Mouse (Mus musculus): ENCODE results near the gene Snrnp25.
"Not testable (repeated sequence)": the region's sequence is repeated elsewhere in the genome, so short reads cannot be mapped to it uniquely, and the experiment has no call there.

Snrnp25 gene

DNA sequence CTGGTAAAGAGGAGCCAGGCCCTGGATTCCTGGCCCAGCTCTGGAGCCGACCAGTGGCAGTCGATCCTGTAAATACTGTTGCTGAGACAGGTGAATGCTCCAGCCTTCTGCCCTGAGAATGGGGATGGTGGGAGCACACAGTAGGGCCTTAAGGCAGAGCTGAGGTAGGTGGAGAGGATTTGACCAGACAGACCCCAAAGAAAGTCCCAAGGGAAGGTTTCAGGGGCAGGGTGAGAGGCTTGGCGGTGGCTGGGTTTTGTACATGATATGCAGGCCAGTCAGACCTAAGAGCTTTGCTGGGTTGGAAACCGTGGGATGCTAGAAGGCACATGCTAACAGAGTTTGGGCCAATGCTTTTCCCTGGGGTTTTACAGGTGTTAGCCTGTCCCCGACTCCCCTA, 10.6 kb upstream of the Snrnp25 start:
- no peak for DNase-seq (ENCODE audit: low spot score in 2 of 2)

DNA sequence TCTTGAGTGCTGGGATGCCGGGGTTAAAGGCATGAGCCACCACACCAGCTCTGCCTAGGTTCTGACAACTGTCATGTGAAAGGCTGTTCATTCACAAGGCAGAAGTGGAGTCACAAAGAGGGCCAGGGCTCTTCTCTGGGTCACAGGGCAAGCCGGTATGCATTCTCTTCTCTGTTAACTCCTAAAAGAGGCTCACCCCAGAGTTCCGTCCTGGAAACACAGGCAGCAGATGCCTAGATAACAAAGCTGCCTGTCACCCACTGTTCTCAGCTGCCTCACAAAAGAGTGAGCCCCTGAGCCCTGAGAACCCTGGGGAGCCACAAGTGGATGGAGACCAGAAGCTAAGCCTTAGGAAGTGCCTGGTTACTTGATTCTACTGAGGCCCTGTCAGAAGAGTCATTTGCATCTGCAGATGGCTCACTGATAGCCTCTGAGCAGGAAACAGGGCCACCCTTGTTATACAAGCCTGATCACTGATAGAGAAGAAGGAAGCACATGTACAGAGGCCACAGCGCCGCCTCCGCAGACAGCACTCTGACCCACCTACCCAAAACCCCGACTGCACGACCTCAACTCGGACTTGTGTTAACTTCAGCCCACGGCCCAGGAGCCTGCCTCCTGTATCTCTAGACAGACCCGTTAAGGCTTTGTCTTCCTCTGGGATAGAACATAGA, 9.2 kb upstream of the Snrnp25 start:
- DNase-seq (ENCODE audit: low spot score in 2 of 2), result peak in 1 of 2 experiments; percentile 38

- DNase-seq (ENCODE audit: low spot score in 2 of 2), result no peak
Observed at GRCm38 (mm10) chr11:32196727-32197126, 8.5 kb upstream of the Snrnp25 start.

DNA sequence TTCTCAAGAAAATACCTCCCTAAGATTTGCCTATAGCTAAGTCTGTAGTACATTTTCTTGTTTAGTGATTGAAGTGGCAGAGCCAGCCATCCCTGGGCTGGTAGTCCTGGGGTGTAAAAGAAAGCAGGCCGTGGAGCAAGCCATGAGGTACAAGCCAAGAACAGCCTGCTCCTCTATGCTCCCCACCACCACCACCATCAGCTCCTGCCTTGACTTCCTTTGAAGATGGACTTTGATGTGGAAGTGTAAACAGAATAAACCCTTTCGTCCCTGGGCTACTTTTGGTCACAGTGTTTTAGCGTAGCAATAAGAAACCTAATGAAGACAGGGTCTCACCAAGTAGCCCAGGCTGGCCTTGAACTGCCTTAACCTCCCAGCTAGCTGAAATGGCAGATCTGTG, 7.4 kb upstream of the Snrnp25 start:
- no peak for DNase-seq (ENCODE audit: low spot score in 2 of 2)

DNA sequence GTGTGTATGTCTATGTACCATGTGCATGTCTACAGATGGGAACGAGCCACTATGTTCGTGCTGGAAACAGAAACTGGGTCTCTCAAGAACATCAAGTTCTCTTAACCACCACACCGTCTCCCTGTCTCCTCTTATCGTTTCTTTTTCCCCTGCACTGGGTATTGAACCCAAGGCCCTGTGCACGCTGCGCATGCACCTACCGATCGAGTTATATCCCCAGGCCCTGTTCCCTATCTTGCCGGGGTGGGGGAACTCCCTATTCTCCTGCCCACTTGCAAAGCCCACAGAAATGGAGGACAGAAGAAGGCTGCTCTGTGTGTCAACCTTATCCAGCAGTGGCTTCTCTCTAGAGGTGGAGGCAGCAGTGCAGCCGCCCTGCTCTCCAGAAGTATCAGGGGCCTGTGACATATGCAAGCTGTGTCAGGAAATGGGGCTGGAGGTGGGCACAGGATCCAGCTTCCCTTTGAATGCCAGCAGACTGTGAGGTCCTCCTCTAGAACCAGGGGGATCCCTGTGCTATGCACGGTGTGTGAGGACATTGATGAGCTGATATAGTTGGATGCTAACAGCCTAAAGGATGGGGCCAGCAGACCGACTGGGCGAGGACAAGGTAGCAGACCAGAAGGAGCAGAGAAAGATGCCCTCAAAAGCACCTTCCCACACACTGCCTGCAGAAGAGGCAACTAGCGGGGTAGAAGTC, 6.8 kb upstream of the Snrnp25 start:
- DNase-seq (ENCODE audit: low spot score in 2 of 2), result no peak

- peak; percentile 48 to 63 for DNase-seq (ENCODE audit: low spot score in 2 of 2)
Observed at GRCm38 (mm10) chr11:32199230-32199629, 6.0 kb upstream of the Snrnp25 start.

GRCm38 (mm10) chr11:32200075-32200601, 5.1 kb upstream of the Snrnp25 start, which contains the start of gene Il9r:
Il9r (minus strand) TSS chr11:32200279.
- peak; percentile 66 to 73 for DNase-seq (ENCODE audit: low spot score in 2 of 2)

DNA sequence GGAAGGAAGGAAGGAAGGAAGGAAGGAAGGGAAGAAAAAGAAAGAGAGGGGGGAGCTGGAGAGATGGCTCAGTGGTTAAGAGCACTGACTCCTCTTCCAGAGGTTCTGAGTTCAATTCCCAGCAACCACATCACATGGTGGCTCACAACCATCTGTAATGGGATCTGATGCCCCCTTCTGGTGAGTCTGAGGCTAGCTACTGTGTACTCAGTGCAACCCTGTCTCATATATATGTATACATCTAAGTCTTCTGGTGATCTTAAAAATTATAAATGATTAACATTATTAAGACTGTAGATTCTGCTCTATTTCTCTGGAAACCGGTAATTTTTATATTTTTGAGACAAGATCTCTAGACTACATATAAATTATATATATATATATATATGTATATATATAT, 4.2 kb upstream of the Snrnp25 start:
- not testable (repeated sequence) for DNase-seq (ENCODE audit: low spot score in 2 of 2)

- no peak for DNase-seq (ENCODE audit: low spot score in 2 of 2)
Observed at GRCm38 (mm10) chr11:32201922-32202685, 3.1 kb upstream of the Snrnp25 start.

DNA sequence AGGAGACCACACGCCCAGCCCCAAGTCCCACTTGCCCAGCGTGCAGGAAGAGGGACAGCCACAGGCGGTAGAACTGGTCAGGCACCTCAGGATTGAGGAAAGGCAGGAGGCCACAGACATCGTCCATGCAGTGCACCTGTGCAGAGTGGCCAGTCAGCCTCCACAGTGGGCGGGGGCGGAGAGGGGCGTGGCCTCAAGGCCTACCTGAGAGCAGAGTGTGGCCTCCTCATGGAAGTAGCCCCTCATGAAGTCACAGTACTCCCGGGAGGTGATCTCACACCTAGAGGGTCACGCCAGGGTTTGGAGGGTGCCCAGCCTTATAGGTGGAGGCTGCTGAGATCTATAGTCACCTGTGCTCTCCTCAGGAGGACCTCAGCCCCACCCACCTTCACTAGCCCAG, 5.4 kb downstream of the Snrnp25 start:
- DNase-seq (ENCODE audit: low spot score in 2 of 2), result no peak

DNA sequence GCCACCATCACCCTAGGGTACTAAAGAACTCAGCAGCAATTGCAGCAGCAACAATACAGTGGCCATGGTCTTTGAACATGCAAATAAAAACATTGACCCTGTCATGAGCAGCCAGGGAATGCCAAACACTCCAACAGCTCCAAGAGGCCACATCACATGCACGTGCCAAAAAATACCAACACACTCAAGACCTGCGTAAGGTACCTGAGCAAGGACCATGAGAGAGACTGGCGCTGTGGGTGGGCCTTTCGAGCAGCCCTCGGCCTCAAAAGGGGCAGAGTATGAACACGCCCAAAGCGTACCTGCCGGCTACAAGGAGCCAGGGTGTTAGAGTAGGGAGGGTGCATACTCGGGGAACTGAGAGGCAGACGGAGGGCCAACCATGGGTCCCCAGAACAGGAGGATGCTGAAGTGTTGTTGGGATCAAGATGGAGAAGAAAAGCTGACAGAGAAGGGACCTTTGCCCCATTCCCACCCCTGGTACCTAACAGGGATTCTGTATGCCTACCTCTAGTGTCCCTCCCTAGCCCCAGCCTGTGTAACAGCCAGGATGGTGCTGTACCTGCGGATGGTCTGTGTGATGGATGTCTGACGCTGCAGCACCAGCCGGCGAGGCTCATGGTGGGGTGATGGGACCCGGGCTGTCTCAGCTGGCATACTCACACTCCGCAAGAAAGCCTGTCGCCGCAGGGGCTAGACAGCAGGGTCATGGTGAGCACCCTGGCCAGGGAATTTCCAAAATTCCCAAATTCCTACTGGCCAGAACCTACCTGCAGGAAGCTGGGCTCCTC, 10.4 kb downstream of the Snrnp25 start:
- DNase-seq (ENCODE audit: low spot score in 2 of 2), result no peak

DNA sequence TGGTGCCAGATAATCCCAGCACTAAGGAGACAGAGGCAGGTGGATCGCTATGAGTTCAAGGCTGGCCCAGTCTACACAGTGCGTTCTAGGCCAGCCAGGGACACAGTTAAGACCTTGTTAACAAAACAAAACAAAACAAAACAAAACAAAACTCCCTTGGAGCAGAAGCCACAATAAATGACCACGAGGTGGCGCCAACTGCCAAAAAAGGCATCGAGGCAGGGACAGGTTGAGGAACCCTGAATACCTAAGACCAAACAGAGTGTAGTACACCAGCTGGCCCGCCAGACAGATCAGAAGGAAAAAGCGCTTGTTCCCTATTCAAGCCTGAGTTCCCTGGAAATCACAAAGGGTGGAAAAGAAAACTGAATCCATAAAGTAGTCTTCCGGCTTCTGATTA, 11.6 kb downstream of the Snrnp25 start:
- peak; percentile 41 to 78 for DNase-seq (ENCODE audit: low spot score in 2 of 2)

DNA sequence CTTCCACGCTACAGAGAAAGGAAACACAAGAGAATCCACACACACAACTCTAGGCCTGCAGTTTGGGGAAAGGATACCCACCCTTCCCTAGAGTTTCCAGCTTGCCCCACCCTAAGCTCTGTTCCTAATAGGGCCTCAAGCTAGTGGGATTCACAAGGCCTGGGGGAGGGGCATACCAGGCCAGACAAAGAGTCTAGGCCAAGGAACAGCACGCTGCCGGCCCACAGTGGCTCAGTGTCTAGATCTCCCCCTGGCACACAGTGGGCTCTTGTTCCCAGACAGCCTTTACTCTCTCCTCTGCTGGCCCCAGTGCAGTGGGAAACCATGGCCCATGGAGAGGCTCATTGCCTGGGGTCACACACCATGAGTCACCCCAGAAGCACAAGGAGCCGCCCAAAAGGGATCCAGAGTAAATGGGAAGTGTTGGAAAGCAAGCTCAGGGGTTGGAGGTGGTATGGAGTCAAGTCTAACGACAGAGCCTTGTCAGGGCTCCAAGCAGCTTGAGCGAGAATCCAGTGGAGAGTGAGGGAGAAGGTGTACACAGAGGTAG, 13.4 kb downstream of the Snrnp25 start:
- DNase-seq (ENCODE audit: low spot score in 2 of 2), result no peak

DNA sequence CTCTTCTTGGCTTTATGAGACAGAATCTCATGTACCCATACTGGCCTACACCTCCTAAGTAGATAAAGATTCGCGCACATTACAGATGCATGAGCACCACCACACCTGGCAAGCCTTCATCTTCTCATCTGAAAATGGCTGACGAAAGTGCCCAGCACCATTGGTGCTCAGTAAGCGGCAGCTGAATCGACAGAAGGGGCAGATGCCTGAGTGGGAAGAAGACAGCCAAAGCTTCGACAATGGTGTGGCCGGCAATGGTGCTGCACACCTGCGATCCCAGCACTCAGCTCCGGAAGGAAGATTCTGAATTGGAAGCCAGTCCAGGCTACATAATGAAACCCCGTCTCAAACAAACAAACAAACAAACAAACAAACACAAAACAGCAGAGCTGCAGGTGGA, 14.1 kb downstream of the Snrnp25 start:
- DNase-seq (ENCODE audit: low spot score in 2 of 2), result no peak

GRCm38 (mm10) chr11:32220607-32221224, 15.5 kb downstream of the Snrnp25 start:
- no peak for DNase-seq (ENCODE audit: low spot score in 2 of 2)

GRCm38 (mm10) chr11:32221225-32221950, 16.2 kb downstream of the Snrnp25 start:
- no peak for DNase-seq (ENCODE audit: low spot score in 2 of 2)

- no peak for DNase-seq (ENCODE audit: low spot score in 2 of 2)
Observed at GRCm38 (mm10) chr11:32221951-32222409, 16.8 kb downstream of the Snrnp25 start, which contains the start of gene Rhbdf1. Rhbdf1 (minus strand) TSS chr11:32222300.

DNA sequence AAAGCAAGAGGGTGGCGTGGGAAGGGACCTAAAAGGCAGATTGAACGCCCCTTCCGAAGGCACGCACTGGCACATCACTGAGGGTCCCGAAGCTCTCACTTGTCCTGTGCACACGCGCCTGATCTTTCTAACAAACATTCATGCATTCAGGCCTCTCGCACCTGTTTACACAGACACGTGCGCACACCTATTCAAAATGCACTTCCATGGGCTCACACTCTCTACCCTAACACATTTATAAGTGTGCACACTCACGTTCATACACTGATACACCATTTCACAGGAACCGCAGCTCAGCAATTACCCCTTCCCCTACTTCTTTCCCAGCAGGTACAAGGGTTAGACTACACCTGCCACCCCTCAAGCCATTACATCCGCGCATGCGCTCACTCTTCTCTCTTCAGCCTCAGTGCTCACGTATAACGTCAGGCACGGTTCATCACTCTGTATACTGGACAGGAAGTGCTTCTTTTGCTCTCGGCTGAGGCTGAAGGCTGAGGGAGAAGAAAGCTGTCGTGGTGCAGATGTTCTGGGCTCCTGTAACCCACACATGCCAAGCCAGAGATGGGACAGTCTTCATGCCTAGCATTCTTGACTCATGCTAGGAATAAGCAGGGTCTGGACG, 17.5 kb downstream of the Snrnp25 start:
- DNase-seq (ENCODE audit: low spot score in 2 of 2), result no peak

DNA sequence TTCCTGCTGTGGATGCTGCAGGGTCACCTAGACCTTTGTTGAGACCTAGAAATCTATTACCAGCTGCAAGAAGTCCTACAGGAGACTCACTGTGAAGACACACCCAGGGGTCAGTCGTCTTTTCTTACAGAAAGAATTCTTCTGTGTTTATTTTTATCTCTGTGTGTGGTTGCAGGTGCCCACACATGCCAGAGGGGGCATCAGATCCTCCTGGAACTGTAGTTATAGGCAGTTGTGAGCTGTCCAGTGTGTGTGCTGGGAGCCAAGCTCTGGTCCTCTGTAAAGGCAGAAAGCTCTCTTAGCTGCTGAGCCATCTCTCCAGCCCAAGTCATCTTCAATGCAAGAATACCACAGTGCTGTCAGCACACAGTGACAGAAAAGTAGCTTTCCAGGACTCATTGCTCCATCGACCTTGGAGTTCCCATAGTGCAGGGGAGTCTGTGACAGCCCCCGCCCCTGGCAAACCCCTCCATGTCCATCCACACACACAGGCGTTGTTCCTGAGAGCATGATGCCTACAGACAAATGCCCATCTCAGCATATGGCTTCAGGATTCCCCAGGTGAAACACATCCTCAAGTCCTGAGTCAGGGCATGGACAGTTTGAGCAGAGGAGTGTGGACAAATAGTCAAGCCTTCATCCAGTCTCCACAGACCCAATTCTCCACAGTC, 18.2 kb downstream of the Snrnp25 start:
- DNase-seq (ENCODE audit: low spot score in 2 of 2), result no peak
